In genomic region chr11:26587184-26587524, GRCm38 (mm10) we compare ENCODE assay signal across 22 mouse cellular contexts. TPM values are rescaled to one million over a fixed set of nuclear protein-coding genes. Genes with fewer than 3 reads are reported as not detected.
DNase-seq lines count a peak whose midpoint lies in the region; ATAC-seq and TF ChIP-seq lines count a peak whose summit lies in the region.
"Had no signal": no experiment of that assay in that cellular context is flagged by ENCODE, and none has a peak within 500 bp of the region (broad histone marks: within the 10 kb centered on the region; RNA-seq: fewer than 3 reads in every experiment).

No protein-coding gene starts in this region.

- TF ChIP-seq EP300 in stomach, postnatal 0 days (optimal IDR thresholded peaks at IDR 0.05), result no peak

- H3K9me3 ChIP-seq in forebrain, embryonic 16.5 days (ENCODE audit: control insufficient read depth, low read length), result no peaks in the 10 kb centered on the region
- no peaks in the 10 kb centered on the region for H3K9me3 ChIP-seq in forebrain, embryonic 10.5 days
- no peaks in the 10 kb centered on the region for H3K9me3 ChIP-seq in stomach, embryonic 14.5 days (ENCODE audit: control insufficient read depth, low read depth, low read length)
- no peaks in the 10 kb centered on the region for H3K9me3 ChIP-seq in stomach, postnatal 0 days (ENCODE audit: control insufficient read depth, low read length)
- H3K9me3 ChIP-seq in liver, embryonic 15.5 days (replicated peaks), result no peaks in the 10 kb centered on the region
- H3K9me3 ChIP-seq: embryonic facial prominence, embryonic 12.5 days; hindbrain, embryonic 13.5 days; limb, embryonic 13.5 days; midbrain, embryonic 12.5 days had no signal

- H3K4me2 ChIP-seq in forebrain, embryonic 16.5 days (ENCODE audit: low read length), result no peak overlapping the region
- no peak overlapping the region for H3K4me2 ChIP-seq in stomach, embryonic 14.5 days (replicated peaks; ENCODE audit: low read depth, low read length)
- H3K4me2 ChIP-seq in stomach, postnatal 0 days (replicated peaks; ENCODE audit: low read depth), result no peak overlapping the region
- no peak overlapping the region for H3K4me2 ChIP-seq in liver, embryonic 15.5 days
- H3K4me2 ChIP-seq: embryonic facial prominence, embryonic 12.5 days; hindbrain, embryonic 13.5 days; limb, embryonic 13.5 days; midbrain, embryonic 12.5 days had no signal

- no peaks in the 10 kb centered on the region for H3K27me3 ChIP-seq in forebrain, embryonic 16.5 days (replicated peaks; ENCODE audit: control insufficient read depth, insufficient read depth, low read length)
- H3K27me3 ChIP-seq in forebrain, embryonic 10.5 days (ENCODE audit: poor library complexity, severe bottlenecking), result no peaks in the 10 kb centered on the region
- no peaks in the 10 kb centered on the region for H3K27me3 ChIP-seq in stomach, embryonic 14.5 days (ENCODE audit: control insufficient read depth, insufficient read depth, low read length)
- no peaks in the 10 kb centered on the region for H3K27me3 ChIP-seq in stomach, postnatal 0 days (ENCODE audit: control insufficient read depth, insufficient read depth, low read length)
- no peaks in the 10 kb centered on the region for H3K27me3 ChIP-seq in liver, embryonic 15.5 days
- H3K27me3 ChIP-seq: embryonic facial prominence, embryonic 12.5 days; hindbrain, embryonic 13.5 days; limb, embryonic 13.5 days; midbrain, embryonic 12.5 days had no signal

- no peak for TF ChIP-seq CTCF in stomach, postnatal 0 days (IDR thresholded peaks at IDR 0.05; ENCODE audit: low read depth)

- peak overlapping the region; percentile 86 for H3K27ac ChIP-seq in forebrain, embryonic 16.5 days (ENCODE audit: low read length)
- no peak overlapping the region for H3K27ac ChIP-seq in forebrain, embryonic 10.5 days
- H3K27ac ChIP-seq in stomach, embryonic 14.5 days (ENCODE audit: low read length), result peak overlapping the region; percentile 27; the same call in 1 of the 2 replicates
- H3K27ac ChIP-seq in stomach, postnatal 0 days (replicated peaks), result no peak overlapping the region
- H3K27ac ChIP-seq in liver, embryonic 15.5 days (replicated peaks), result no peak overlapping the region
- H3K27ac ChIP-seq: embryonic facial prominence, embryonic 12.5 days; hindbrain, embryonic 13.5 days; limb, embryonic 13.5 days; midbrain, embryonic 12.5 days had no signal

- no peak for ATAC-seq in forebrain, embryonic 16.5 days
- ATAC-seq in stomach, embryonic 14.5 days (ENCODE audit: insufficient number of reproducible peaks, insufficient read depth, low FRiP score, low read depth), result no peak
- no peak for ATAC-seq in stomach, postnatal 0 days (ENCODE audit: low FRiP score, low TSS enrichment)
- ATAC-seq in liver, embryonic 15.5 days (ENCODE audit: insufficient read depth), result peak; percentile 12; the same call in 1 of the 2 replicates
- ATAC-seq: lung, postnatal 0 days had no signal

- 79% methylated on average over 1 of the region's 1 CpGs for WGBS in forebrain, embryonic 16.5 days
- 94% methylated on average over 1 of the region's 1 CpGs for WGBS in forebrain, embryonic 10.5 days
- WGBS in stomach, embryonic 14.5 days, result 83% methylated on average over 1 of the region's 1 CpGs
- 84% methylated on average over 1 of the region's 1 CpGs for WGBS in stomach, postnatal 0 days
- 85% methylated on average over 1 of the region's 1 CpGs for WGBS in liver, embryonic 15.5 days (ENCODE audit: insufficient replicate concordance)

- H3K4me3 ChIP-seq in forebrain, embryonic 16.5 days (replicated peaks; ENCODE audit: low read length), result no peak overlapping the region
- no peak overlapping the region for H3K4me3 ChIP-seq in forebrain, embryonic 10.5 days
- H3K4me3 ChIP-seq in stomach, embryonic 14.5 days (ENCODE audit: low read depth, low read length), result no peak overlapping the region
- no peak overlapping the region for H3K4me3 ChIP-seq in stomach, postnatal 0 days (ENCODE audit: low read depth, low read length)
- no peak overlapping the region for H3K4me3 ChIP-seq in liver, embryonic 15.5 days (replicated peaks)
- H3K4me3 ChIP-seq: embryonic facial prominence, embryonic 12.5 days; hindbrain, embryonic 13.5 days; limb, embryonic 13.5 days; midbrain, embryonic 12.5 days had no signal

- DNase-seq in forebrain, embryonic 10.5 days (ENCODE audit: extremely low spot score, low spot score), result no peak
- no peak for DNase-seq in stomach, postnatal 0 days (ENCODE audit: low spot score)
- DNase-seq in natural killer cell, adult 2 months (ENCODE audit: low spot score in 2 of 2), result no peak
- no peak for DNase-seq in thymus, postnatal 36 days
- no peak for DNase-seq in left cerebral cortex, adult 8-10 months (ENCODE audit: low spot score in 2 of 2)
- DNase-seq: gastrocnemius, postnatal 25 days; spleen, adult 18-20 months had no signal

- no peaks in the 10 kb centered on the region for H3K36me3 ChIP-seq in forebrain, embryonic 16.5 days (ENCODE audit: control insufficient read depth, insufficient read depth)
- no peaks in the 10 kb centered on the region for H3K36me3 ChIP-seq in forebrain, embryonic 10.5 days (replicated peaks)
- H3K36me3 ChIP-seq in stomach, embryonic 14.5 days (ENCODE audit: control insufficient read depth, insufficient read depth, low read length), result no peaks in the 10 kb centered on the region; the same call in none of the 2 replicates
- H3K36me3 ChIP-seq in stomach, postnatal 0 days (ENCODE audit: control insufficient read depth, insufficient read depth, low read length), result no peaks in the 10 kb centered on the region
- peaks cover 46% of the 10 kb centered on the region for H3K36me3 ChIP-seq in liver, embryonic 15.5 days (replicated peaks)
- H3K36me3 ChIP-seq: embryonic facial prominence, embryonic 12.5 days; hindbrain, embryonic 13.5 days; limb, embryonic 13.5 days; midbrain, embryonic 12.5 days had no signal

- peaks cover 21% of the 10 kb centered on the region for H3K4me1 ChIP-seq in forebrain, embryonic 16.5 days (replicated peaks; ENCODE audit: control insufficient read depth, insufficient read depth, low read length)
- H3K4me1 ChIP-seq in forebrain, embryonic 10.5 days, result peaks cover 6% of the 10 kb centered on the region
- peaks cover 6% of the 10 kb centered on the region; the same call in 1 of the 2 replicates for H3K4me1 ChIP-seq in stomach, embryonic 14.5 days (ENCODE audit: control insufficient read depth, insufficient read depth, low read length)
- no peaks in the 10 kb centered on the region for H3K4me1 ChIP-seq in stomach, postnatal 0 days (replicated peaks; ENCODE audit: control insufficient read depth, insufficient read depth)
- peaks cover 9% of the 10 kb centered on the region for H3K4me1 ChIP-seq in liver, embryonic 15.5 days (replicated peaks)
- H3K4me1 ChIP-seq: embryonic facial prominence, embryonic 12.5 days; midbrain, embryonic 12.5 days had no signal

- H3K9ac ChIP-seq in forebrain, embryonic 16.5 days (replicated peaks; ENCODE audit: low read depth, low read length), result no peak overlapping the region
- H3K9ac ChIP-seq in stomach, embryonic 14.5 days (replicated peaks; ENCODE audit: low read depth, low read length), result no peak overlapping the region
- H3K9ac ChIP-seq in stomach, postnatal 0 days (ENCODE audit: low read length), result no peak overlapping the region
- H3K9ac ChIP-seq in liver, embryonic 15.5 days, result no peak overlapping the region
- H3K9ac ChIP-seq: embryonic facial prominence, embryonic 12.5 days; hindbrain, embryonic 13.5 days; limb, embryonic 13.5 days; midbrain, embryonic 12.5 days had no signal

RNA-seq across cellular contexts. Expression of gene Gm6899, which starts 5.9 kb away (rescaled TPM):
- not detected in 2 replicates for polyA plus RNA-seq in forebrain, embryonic 16.5 days (2015; fragmentation: Nextera tagmentation; extraction: Ambion mirVana)
- polyA plus RNA-seq in forebrain, embryonic 10.5 days (2016; fragmentation: Nextera tagmentation; extraction: Ambion mirVana), result 0.31 TPM in 1 of 2 replicates, not detected in the other
- polyA plus RNA-seq in stomach, embryonic 14.5 days (2014; fragmentation: Nextera tagmentation; extraction: Ambion mirVana), result not detected in 2 replicates
- polyA plus RNA-seq in stomach, postnatal 0 days (2015; fragmentation: Nextera tagmentation; extraction: Ambion mirVana), result not detected in 2 replicates
- 0.23 TPM in 1 of 2 replicates, not detected in the other for polyA plus RNA-seq in liver, embryonic 15.5 days (2015; fragmentation: Nextera tagmentation; extraction: Ambion mirVana)
- total RNA-seq in left cerebral cortex, adult 8-10 months (2022), result not detected
- total RNA-seq: adrenal gland, adult 18-20 months; ES-E14; gastrocnemius, postnatal 25 days; layer of hippocampus, adult 18-20 months; left cerebral cortex, adult 18-20 months had no signal
- polyA plus RNA-seq: C2C12; heart, embryonic 14.5 days; hindbrain, embryonic 13.5 days; kidney, embryonic 14.5 days; limb, embryonic 13.5 days; midbrain, embryonic 12.5 days had no signal

RNA-seq across cellular contexts. Expression of gene Vrk2, which starts 6.6 kb away (rescaled TPM):
- polyA plus RNA-seq in forebrain, embryonic 16.5 days (2015; fragmentation: Nextera tagmentation; extraction: Ambion mirVana), result 7.0 and 7.5 TPM in 2 replicates
- polyA plus RNA-seq in forebrain, embryonic 10.5 days (2016; fragmentation: Nextera tagmentation; extraction: Ambion mirVana), result 22.3 and 24.4 TPM in 2 replicates
- polyA plus RNA-seq in stomach, embryonic 14.5 days (2014; fragmentation: Nextera tagmentation; extraction: Ambion mirVana), result 29.5 and 30.4 TPM in 2 replicates
- 12.8 and 13.1 TPM in 2 replicates for polyA plus RNA-seq in stomach, postnatal 0 days (2015; fragmentation: Nextera tagmentation; extraction: Ambion mirVana)
- 22.6 and 23.8 TPM in 2 replicates for polyA plus RNA-seq in liver, embryonic 15.5 days (2015; fragmentation: Nextera tagmentation; extraction: Ambion mirVana)
- 1 to 10 TPM; 2.5 to 4.6 (median 3.7) TPM for total RNA-seq in left cerebral cortex, adult 8-10 months (2022)

Comparison
In these comparisons a context has a peak if more than half of its experiments do, and no peak if none do; other contexts are left out.
1. H3K27ac ChIP-seq: peak in forebrain, embryonic 16.5 days (single experiment) and stomach, embryonic 14.5 days (single experiment); none in forebrain, embryonic 10.5 days (single experiment), stomach, postnatal 0 days (single experiment) and liver, embryonic 15.5 days (single experiment).